Mouse (Mus musculus): ENCODE data around the gene Dscaml1. TPM values are rescaled to one million over a fixed set of nuclear protein-coding genes. Genes with fewer than 3 reads are reported as not detected.

The Dscaml1 gene
- polyA plus RNA-seq (2012; rRNA removed), result 0.02 TPM in 1 of 2 replicates, not detected in the other

DNA sequence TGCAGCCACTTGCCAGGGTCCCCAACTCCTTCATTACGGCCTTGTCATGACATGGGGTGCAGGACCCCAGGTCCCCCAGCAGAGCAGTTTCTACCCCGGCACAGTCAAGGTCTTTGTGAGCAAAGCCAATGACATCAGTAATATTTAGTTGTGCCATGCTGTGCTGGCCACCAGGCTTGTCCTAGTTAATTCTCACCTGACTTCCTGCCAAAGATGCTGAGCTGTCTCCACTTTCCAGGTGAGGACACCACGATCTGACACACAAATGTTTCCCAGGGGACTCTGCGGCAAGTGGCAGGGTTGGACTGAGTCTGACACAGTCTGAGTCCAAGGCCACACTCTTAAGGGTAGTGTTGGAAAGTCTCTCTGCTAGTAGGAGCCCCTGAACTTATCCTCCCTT is at the start of gene Dscaml1:
Dscaml1 (plus strand) TSS at position 173 of the 400 bp plus-strand sequence.

DNA sequence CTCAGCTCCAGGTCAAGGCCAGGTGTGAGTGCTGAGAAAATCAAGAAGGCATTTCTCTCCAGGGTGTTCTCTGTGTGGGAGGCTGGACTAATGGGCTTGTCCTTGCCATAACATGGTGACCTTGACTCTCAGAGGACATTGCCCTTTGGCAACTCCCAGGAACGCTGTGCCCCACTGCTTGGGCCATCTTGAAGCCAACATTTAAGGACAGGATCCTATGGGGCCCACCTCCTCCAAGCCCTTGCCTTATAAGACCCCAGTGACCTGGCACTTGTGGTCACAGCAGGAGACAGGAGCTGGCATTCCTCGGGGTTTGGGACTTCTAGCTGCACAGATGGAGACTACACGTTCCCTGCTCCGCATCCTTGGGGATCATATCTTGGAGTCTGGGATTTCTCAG is 27.0 kb upstream of the Dscaml1 start, which contains the start of gene Fxyd2:
Fxyd2 (plus strand) TSS at position 236 of the 400 bp plus-strand sequence.

Other genes with a start within 250 kb of the Dscaml1 start
- 0.05 and 0.13 TPM in 2 replicates for gene BC049352, start 244.6 kb upstream of the Dscaml1 start, polyA plus RNA-seq (2012; rRNA removed)
- 0.07 and 0.14 TPM in 2 replicates for gene Tmprss4, start 222.5 kb upstream of the Dscaml1 start, polyA plus RNA-seq (2012; rRNA removed)
- 2.7 and 2.8 TPM in 2 replicates for gene Il10ra, start 157.5 kb upstream of the Dscaml1 start, polyA plus RNA-seq (2012; rRNA removed)
- 0.01 TPM in 1 of 2 replicates, not detected in the other for gene Tmprss13, start 107.5 kb upstream of the Dscaml1 start, polyA plus RNA-seq (2012; rRNA removed)
- gene Fxyd6, start 56.4 kb upstream of the Dscaml1 start, polyA plus RNA-seq (2012; rRNA removed), result 0.90 and 1.1 TPM in 2 replicates
- gene Fxyd2, start 27.0 kb upstream of the Dscaml1 start, polyA plus RNA-seq (2012; rRNA removed), result 1.0 and 1.6 TPM in 2 replicates